Mouse (Mus musculus): Measurements from ENCODE around the gene Antxr1. TPM values are rescaled to one million over a fixed set of nuclear protein-coding genes. Genes with fewer than 3 reads are reported as not detected.
A peak's percentile ranks its signal among the peaks of the same experiment; 100 is the strongest.

Gene Antxr1
- total and polyA plus RNA-seq, 2 experiments from 2014 or later, result 4.2 to 17.9 TPM

DNA sequence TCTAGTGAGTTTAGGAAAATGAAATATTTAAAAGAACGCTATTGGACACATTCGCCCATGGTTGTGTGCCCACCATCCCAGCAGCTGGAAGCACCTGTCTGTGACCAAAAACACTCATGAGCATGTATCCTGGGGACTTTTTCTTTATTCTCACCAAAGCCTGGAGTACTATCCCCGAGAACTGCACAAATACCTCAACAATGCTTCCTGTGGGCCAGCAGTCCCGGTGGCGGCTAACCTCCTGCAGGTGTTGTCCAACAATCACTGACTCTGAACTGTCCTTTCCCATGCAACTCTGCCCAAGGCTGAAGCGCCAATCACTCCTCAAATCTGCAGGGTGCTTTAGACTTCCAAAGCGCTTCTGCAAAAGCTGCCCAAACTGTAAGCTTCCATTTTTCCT is 219.0 kb downstream of the Antxr1 start:
- no peak overlapping the region for H3K9ac ChIP-seq (replicated peaks; ENCODE audit: low read length)
- H3K27me3 ChIP-seq (ENCODE audit: insufficient read depth, low read length), result no peaks in the 10 kb centered on the region
- no peak overlapping the region for H3K4me3 ChIP-seq (ENCODE audit: low read length)
- no peaks in the 10 kb centered on the region for H3K4me1 ChIP-seq (ENCODE audit: insufficient read depth, low read length)
- no peak overlapping the region for H3K4me2 ChIP-seq (ENCODE audit: low read depth, low read length)
- no peaks in the 10 kb centered on the region for H3K9me3 ChIP-seq (ENCODE audit: low read length)
- DNase-seq (ENCODE audit: low spot score), result no peak
- TF ChIP-seq CTCF (IDR thresholded peaks at IDR 0.05; ENCODE audit: low read depth), result no peak
- no peaks in the 10 kb centered on the region for H3K36me3 ChIP-seq (ENCODE audit: insufficient read depth, low read length)
- ATAC-seq, result no peak
- no peak overlapping the region for H3K27ac ChIP-seq
- 80% methylated on average over 7 of the region's 7 CpGs for WGBS

DNA sequence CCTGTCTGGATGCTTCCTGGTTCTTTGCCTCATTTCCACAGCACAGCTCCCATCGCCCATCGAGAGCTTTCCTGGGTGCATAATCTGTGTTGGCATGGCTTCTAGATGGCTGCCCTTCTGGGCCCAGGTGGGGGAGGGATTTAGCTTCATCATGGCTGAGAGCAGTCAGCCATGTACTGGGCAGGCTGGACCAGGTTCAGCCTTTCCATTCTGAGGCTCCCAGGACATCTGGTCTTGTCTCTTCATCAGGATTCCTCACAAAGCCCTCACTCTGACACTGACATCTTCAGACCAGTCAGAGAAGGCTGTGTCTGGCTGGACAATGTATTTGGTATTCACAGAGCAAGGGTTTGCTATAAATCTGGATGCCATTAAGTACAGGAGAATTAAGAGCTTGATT is 219.6 kb downstream of the Antxr1 start:
- Histone ChIP-seq H3K9me3 (ENCODE audit: low read length) (no peaks in the 10 kb centered on the region), H3K4me3 (ENCODE audit: low read length) (no peak overlapping the region), H3K27ac (no peak overlapping the region), H3K36me3 (ENCODE audit: insufficient read depth, low read length) (no peaks in the 10 kb centered on the region), H3K27me3 (ENCODE audit: insufficient read depth, low read length) (no peaks in the 10 kb centered on the region), H3K9ac (replicated peaks; ENCODE audit: low read length) (no peak overlapping the region), H3K4me1 (ENCODE audit: insufficient read depth, low read length) (no peaks in the 10 kb centered on the region), H3K4me2 (ENCODE audit: low read depth, low read length) (no peak overlapping the region)
- DNase-seq (ENCODE audit: low spot score) (peak; percentile 57), ATAC-seq (peak; percentile 63)
- TF ChIP-seq CTCF (IDR thresholded peaks at IDR 0.05; ENCODE audit: low read depth), result no peak
- 60% methylated on average over 2 of the region's 2 CpGs for WGBS

GRCm38 (mm10) chr6:87112125-87112524 is 223.5 kb downstream of the Antxr1 start:
- no peaks in the 10 kb centered on the region for H3K36me3 ChIP-seq (ENCODE audit: insufficient read depth, low read length)
- no peaks in the 10 kb centered on the region for H3K27me3 ChIP-seq (ENCODE audit: insufficient read depth, low read length)
- no peaks in the 10 kb centered on the region for H3K9me3 ChIP-seq (ENCODE audit: low read length)
- H3K4me2 ChIP-seq (ENCODE audit: low read depth, low read length), result no peak overlapping the region
- TF ChIP-seq CTCF (IDR thresholded peaks at IDR 0.05; ENCODE audit: low read depth), result no peak
- no peak overlapping the region for H3K9ac ChIP-seq (replicated peaks; ENCODE audit: low read length)
- no peak overlapping the region for H3K4me3 ChIP-seq (ENCODE audit: low read length)
- no peaks in the 10 kb centered on the region for H3K4me1 ChIP-seq (ENCODE audit: insufficient read depth, low read length)
- peak; percentile 24 for DNase-seq (ENCODE audit: low spot score)
- peak; percentile 62; the same call in 1 of the 2 replicates for ATAC-seq
- 64% methylated on average over 6 of the region's 6 CpGs for WGBS
- no peak overlapping the region for H3K27ac ChIP-seq

GRCm38 (mm10) chr6:87111493-87111892 is 224.1 kb downstream of the Antxr1 start:
- no peak overlapping the region; the same call in 1 of the 2 replicates for H3K27ac ChIP-seq
- H3K27me3 ChIP-seq (ENCODE audit: insufficient read depth, low read length), result no peaks in the 10 kb centered on the region
- no peaks in the 10 kb centered on the region for H3K36me3 ChIP-seq (ENCODE audit: insufficient read depth, low read length)
- DNase-seq (ENCODE audit: low spot score), result peak; percentile 14
- H3K4me1 ChIP-seq (ENCODE audit: insufficient read depth, low read length), result no peaks in the 10 kb centered on the region
- no peaks in the 10 kb centered on the region for H3K9me3 ChIP-seq (ENCODE audit: low read length)
- H3K4me3 ChIP-seq (ENCODE audit: low read length), result no peak overlapping the region
- H3K9ac ChIP-seq (replicated peaks; ENCODE audit: low read length), result no peak overlapping the region
- no peak overlapping the region for H3K4me2 ChIP-seq (ENCODE audit: low read depth, low read length)
- peak; percentile 68 for ATAC-seq
- WGBS, result 90% methylated on average over 1 of the region's 1 CpGs
- TF ChIP-seq CTCF (IDR thresholded peaks at IDR 0.05; ENCODE audit: low read depth), result no peak

DNA sequence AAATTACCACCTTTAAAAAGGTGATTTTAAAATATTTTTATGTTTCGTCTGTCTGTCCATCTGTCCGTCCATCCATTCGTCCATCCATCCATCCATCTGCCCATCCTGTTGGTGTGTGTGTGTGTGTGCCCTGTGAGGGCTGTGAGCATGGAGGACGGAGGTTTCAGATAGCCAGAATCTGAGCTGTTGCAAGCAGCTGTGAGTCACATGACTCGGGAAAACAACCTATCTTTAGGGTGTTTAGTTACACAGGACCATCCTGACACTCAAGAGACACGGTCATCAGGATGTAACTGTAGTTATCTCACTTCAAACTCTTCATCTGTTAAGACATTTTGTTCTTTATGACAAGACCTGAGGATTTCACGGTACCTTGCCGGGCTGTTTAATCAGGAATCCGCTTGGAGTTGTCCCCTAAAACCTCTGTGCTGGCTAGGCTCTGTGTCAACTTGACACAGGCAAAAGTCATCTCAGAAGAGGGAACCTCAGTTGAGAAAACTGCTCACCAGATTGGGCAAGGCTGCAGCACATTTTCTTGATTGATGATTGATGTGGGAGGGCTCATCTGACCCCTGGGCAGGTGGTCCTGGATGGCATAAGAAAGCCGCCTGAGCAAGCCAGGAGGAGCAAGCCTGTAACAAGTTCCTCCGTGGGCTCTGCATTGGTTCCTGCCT is 231.4 kb downstream of the Antxr1 start, which contains the start of gene D6Ertd527e:
Gene D6Ertd527e (plus strand): TSS at position 624 of the 674 bp plus-strand sequence.
- Histone ChIP-seq H3K9ac (replicated peaks; ENCODE audit: low read length) (no peak within 1 kb of the TSS), H3K27me3 (ENCODE audit: insufficient read depth, low read length) (no peaks in the 10 kb centered on the region), H3K36me3 (ENCODE audit: insufficient read depth, low read length) (no peaks in the 10 kb centered on the region), H3K4me1 (ENCODE audit: insufficient read depth, low read length) (0 out of 2 replicates have a peak, but pooled peaks cover 10% of the 10 kb centered on the region), H3K4me3 (ENCODE audit: low read length) (no peak within 1 kb of the TSS), H3K27ac (no peak within 1 kb of the TSS), H3K4me2 (ENCODE audit: low read depth, low read length) (no peak within 1 kb of the TSS), H3K9me3 (ENCODE audit: low read length) (no peaks in the 10 kb centered on the region)
- DNase-seq (ENCODE audit: low spot score) (no peak), ATAC-seq (no peak)
- no peak for TF ChIP-seq CTCF (IDR thresholded peaks at IDR 0.05; ENCODE audit: low read depth)
- 87% methylated on average over 11 of the region's 11 CpGs for WGBS

GRCm38 (mm10) chr6:87103314-87103713 is 232.3 kb downstream of the Antxr1 start:
- H3K9ac ChIP-seq (replicated peaks; ENCODE audit: low read length), result no peak overlapping the region
- H3K27me3 ChIP-seq (ENCODE audit: insufficient read depth, low read length), result no peaks in the 10 kb centered on the region
- no peak for DNase-seq (ENCODE audit: low spot score)
- TF ChIP-seq CTCF (IDR thresholded peaks at IDR 0.05; ENCODE audit: low read depth), result no peak
- no peak for ATAC-seq
- 94% methylated on average over 1 of the region's 1 CpGs for WGBS
- H3K4me1 ChIP-seq (ENCODE audit: insufficient read depth, low read length), result 0 out of 2 replicates have a peak, but pooled peaks cover 10% of the 10 kb centered on the region
- H3K9me3 ChIP-seq (ENCODE audit: low read length), result no peaks in the 10 kb centered on the region
- H3K36me3 ChIP-seq (ENCODE audit: insufficient read depth, low read length), result no peaks in the 10 kb centered on the region
- no peak overlapping the region for H3K4me3 ChIP-seq (ENCODE audit: low read length)
- H3K4me2 ChIP-seq (ENCODE audit: low read depth, low read length), result no peak overlapping the region
- no peak overlapping the region for H3K27ac ChIP-seq

DNA sequence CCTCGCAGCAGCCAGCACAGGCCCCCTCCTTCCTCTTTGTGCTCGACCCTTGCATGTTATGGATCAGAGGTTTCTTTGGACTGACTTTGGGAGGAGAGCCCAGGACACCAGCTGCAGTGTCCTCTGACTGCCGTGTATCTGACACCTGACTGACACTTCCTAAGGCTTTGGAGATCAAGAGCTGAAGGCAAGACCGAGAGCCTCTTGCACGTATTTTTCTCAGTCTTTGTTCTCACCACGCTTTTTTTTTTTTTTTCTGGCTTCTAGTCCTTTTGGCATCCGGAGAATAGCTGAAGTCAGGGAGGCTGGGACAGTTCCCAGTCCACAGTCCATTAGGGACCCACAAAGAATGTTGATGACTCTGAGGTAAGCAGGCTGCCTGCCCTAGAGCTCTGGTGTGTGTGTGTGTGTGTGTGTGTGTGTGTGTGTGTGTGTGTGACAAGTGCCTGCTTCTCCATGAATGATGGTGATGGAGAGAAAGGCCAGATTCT is 233.2 kb downstream of the Antxr1 start:
- Histone ChIP-seq H3K36me3 (ENCODE audit: insufficient read depth, low read length) (no peaks in the 10 kb centered on the region), H3K4me2 (ENCODE audit: low read depth, low read length) (no peak overlapping the region), H3K4me1 (ENCODE audit: insufficient read depth, low read length) (peaks cover 10% of the 10 kb centered on the region; the same call in 1 of the 2 replicates), H3K27ac (peak overlapping the region; percentile 70), H3K4me3 (ENCODE audit: low read length) (no peak overlapping the region), H3K9ac (replicated peaks; ENCODE audit: low read length) (no peak overlapping the region), H3K9me3 (ENCODE audit: low read length) (no peaks in the 10 kb centered on the region), H3K27me3 (ENCODE audit: insufficient read depth, low read length) (no peaks in the 10 kb centered on the region)
- 19% methylated on average over 7 of the region's 7 CpGs for WGBS
- DNase-seq (ENCODE audit: low spot score) (peak; percentile 59), ATAC-seq (peak; percentile 46; the same call in 1 of the 2 replicates)
- TF ChIP-seq CTCF (IDR thresholded peaks at IDR 0.05; ENCODE audit: low read depth), result no peak

Data from hindbrain, postnatal 0 days (tissue).